Mouse (Mus musculus): ENCODE data around the gene Neurod1. TPM values are rescaled to one million over a fixed set of nuclear protein-coding genes. Genes with fewer than 3 reads are reported as not detected.

The Neurod1 gene
- polyA plus RNA-seq (2012; rRNA removed): not detected in 2 replicates

DNA sequence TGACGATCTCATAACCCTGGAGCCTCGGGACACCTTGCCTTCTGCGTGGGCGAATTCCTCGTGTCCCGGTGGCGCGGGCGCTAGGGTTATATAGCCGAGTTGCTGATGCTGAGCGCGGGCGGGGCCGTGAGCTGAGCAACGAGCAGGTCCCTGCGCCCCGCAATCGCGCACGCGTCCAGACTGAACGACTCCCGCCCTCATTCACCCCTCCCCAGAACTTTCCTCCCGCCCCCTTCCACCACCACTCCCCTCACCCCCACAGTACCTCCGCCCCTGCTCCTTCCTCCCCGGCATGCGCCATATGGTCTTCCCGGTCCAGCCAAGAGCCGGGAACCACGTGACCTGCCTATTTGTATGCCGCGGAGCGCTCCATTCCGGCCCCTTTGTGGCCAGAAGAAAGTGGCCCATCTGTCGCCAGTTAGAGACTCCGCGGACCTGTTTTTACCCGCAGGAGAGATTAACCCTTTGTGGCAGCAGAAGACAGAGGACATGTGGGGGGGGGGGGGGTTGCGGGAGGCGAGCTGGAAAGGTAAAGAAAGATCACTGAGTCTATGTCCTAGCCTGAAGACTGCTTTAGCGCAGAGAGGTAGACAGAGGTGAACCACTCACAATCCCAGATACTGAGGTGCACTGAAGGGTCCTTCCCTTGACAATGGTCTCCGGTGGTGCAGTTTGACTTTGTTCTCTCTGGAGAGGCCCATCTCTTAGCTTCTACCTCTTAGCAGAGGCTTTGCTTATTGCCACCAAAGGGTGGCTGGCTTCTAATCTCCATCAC lies at the start of gene Neurod1, which contains the start of gene Cerkl:
TSS of gene Neurod1 (minus strand) at position 177 of the 775 bp plus-strand sequence.
TSS of gene Cerkl (minus strand) at position 211 of the 775 bp plus-strand sequence.
- TF ChIP-seq POLR2A (IDR thresholded peaks at IDR 0.05; ENCODE audit: control insufficient read depth, extremely low read depth, insufficient read depth, low read length, poor library complexity) (no peak), CTCF (IDR thresholded peaks at IDR 0.05; ENCODE audit: borderline replicate concordance, control insufficient read depth, extremely low read depth, insufficient read depth, low read length, poor library complexity) (no peak)
- WGBS: 5% methylated on average over 41 of the region's 42 CpGs
- H3K4me1 ChIP-seq (replicated peaks; ENCODE audit: control insufficient read depth, insufficient read depth, low read length): no peaks in the 10 kb centered on the region
- no peak within 1 kb of the TSS for H3K27ac ChIP-seq (ENCODE audit: control insufficient read depth, insufficient read depth, low read length)
- H3K27me3 ChIP-seq (ENCODE audit: control insufficient read depth, insufficient read depth, low read length): peaks cover 20% of the 10 kb centered on the region; the same call in 1 of the 2 replicates
- no peak within 1 kb of the TSS for H3K4me3 ChIP-seq (ENCODE audit: control insufficient read depth, insufficient read depth, low read length)
- no peaks in the 10 kb centered on the region for H3K36me3 ChIP-seq (ENCODE audit: control insufficient read depth, insufficient read depth, low read length)
- DNase-seq: no peak

DNA sequence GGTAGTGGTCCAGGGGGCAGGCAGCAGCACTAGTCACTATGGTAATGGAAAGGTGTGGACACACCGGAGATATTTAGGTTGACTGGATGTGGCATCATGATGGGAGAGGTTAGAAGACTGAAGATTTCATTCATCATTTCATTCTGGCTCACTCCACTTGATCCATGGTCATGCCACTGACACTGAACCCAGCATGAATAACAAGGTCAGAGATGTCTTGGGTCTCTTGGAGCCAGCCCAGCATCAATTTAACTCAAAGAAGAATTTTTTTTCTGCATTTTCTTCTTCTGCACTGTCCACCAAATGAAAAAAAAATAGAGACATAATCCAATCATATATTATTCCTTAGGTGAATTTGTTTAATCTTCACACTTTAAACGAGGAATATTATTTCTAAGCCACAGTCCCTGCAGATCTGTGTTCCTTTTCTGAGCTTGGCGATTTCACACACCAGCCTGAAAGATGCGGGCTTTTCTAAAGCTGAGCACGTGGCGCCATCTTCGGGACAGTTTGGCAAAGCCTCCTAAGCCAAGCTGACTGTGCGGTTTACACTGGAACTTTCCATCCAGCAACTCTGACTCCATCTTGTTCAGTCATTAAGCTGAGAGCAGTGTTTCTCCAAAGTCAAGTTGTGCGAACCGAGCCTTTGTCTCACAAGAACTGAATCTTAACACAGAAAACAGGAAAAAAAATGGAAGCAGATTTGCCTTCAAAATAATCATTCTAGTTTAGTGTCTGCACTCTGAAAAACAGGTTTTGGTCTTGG lies 42.6 kb upstream of the Neurod1 start:
- Histone ChIP-seq H3K27me3 (ENCODE audit: control insufficient read depth, insufficient read depth, low read length) (no peaks in the 10 kb centered on the region), H3K27ac (ENCODE audit: control insufficient read depth, insufficient read depth, low read length) (no peak overlapping the region), H3K4me1 (replicated peaks; ENCODE audit: control insufficient read depth, insufficient read depth, low read length) (no peaks in the 10 kb centered on the region), H3K4me3 (ENCODE audit: control insufficient read depth, insufficient read depth, low read length) (no peak overlapping the region), H3K36me3 (ENCODE audit: control insufficient read depth, insufficient read depth, low read length) (no peaks in the 10 kb centered on the region)
- DNase-seq: peak; percentile 31
- WGBS: 20% methylated on average over 10 of the region's 10 CpGs
- TF ChIP-seq CTCF (IDR thresholded peaks at IDR 0.05; ENCODE audit: borderline replicate concordance, control insufficient read depth, extremely low read depth, insufficient read depth, low read length, poor library complexity) (no peak), POLR2A (IDR thresholded peaks at IDR 0.05; ENCODE audit: control insufficient read depth, extremely low read depth, insufficient read depth, low read length, poor library complexity) (no peak)

DNA sequence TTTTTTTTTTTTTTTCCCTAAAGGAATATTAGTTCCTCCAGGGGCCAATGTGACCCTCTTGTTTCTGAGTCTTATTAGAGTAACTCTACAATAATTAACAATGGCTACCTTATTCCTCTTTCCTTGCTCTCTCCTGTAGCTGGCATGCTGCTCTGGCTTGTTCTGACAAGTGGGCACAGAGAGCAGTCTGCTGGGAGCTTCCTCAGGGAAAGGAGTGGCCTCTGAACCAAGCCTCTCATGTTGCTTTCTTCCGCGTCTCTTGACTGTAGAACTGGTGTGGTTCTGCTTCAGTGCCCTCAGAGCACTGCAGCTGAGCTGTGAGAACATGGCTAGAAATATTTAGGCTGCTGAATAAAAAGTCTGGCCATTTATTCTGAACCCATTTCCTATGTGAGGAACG lies 28.6 kb upstream of the Neurod1 start:
- Histone ChIP-seq H3K27ac (ENCODE audit: control insufficient read depth, insufficient read depth, low read length) (no peak overlapping the region), H3K27me3 (ENCODE audit: control insufficient read depth, insufficient read depth, low read length) (no peaks in the 10 kb centered on the region), H3K4me1 (replicated peaks; ENCODE audit: control insufficient read depth, insufficient read depth, low read length) (no peaks in the 10 kb centered on the region), H3K4me3 (ENCODE audit: control insufficient read depth, insufficient read depth, low read length) (no peak overlapping the region), H3K36me3 (ENCODE audit: control insufficient read depth, insufficient read depth, low read length) (no peaks in the 10 kb centered on the region)
- TF ChIP-seq CTCF (IDR thresholded peaks at IDR 0.05; ENCODE audit: borderline replicate concordance, control insufficient read depth, extremely low read depth, insufficient read depth, low read length, poor library complexity) (no peak), POLR2A (IDR thresholded peaks at IDR 0.05; ENCODE audit: control insufficient read depth, extremely low read depth, insufficient read depth, low read length, poor library complexity) (no peak)
- 83% methylated on average over 3 of the region's 3 CpGs for WGBS
- no peak for DNase-seq

DNA sequence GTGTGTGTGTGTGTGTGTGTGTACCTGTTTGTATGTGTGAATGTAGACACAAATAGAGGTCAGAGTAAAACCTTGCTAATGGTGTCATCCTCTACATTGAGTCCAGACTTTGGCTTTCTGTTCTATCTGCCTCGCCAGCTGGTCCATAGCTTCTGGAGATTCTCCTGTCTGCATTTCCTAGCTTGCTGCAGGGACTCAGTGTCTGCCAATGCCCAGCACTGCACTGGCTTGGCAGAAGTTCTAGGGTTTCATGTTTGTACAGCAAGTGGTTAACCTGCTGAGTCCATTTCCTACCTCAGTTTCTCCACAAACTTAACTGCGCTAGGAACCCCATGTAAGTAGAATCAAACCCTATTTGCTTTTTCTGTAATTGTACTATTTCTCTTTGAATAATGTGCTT lies 26.0 kb upstream of the Neurod1 start:
- TF ChIP-seq POLR2A (IDR thresholded peaks at IDR 0.05; ENCODE audit: control insufficient read depth, extremely low read depth, insufficient read depth, low read length, poor library complexity) (no peak), CTCF (IDR thresholded peaks at IDR 0.05; ENCODE audit: borderline replicate concordance, control insufficient read depth, extremely low read depth, insufficient read depth, low read length, poor library complexity) (no peak)
- no peaks in the 10 kb centered on the region for H3K36me3 ChIP-seq (ENCODE audit: control insufficient read depth, insufficient read depth, low read length)
- no peak overlapping the region for H3K27ac ChIP-seq (ENCODE audit: control insufficient read depth, insufficient read depth, low read length)
- DNase-seq: no peak
- 100% methylated on average over 2 of the region's 2 CpGs for WGBS
- no peaks in the 10 kb centered on the region for H3K4me1 ChIP-seq (replicated peaks; ENCODE audit: control insufficient read depth, insufficient read depth, low read length)
- no peaks in the 10 kb centered on the region for H3K27me3 ChIP-seq (ENCODE audit: control insufficient read depth, insufficient read depth, low read length)
- no peak overlapping the region for H3K4me3 ChIP-seq (ENCODE audit: control insufficient read depth, insufficient read depth, low read length)

DNA sequence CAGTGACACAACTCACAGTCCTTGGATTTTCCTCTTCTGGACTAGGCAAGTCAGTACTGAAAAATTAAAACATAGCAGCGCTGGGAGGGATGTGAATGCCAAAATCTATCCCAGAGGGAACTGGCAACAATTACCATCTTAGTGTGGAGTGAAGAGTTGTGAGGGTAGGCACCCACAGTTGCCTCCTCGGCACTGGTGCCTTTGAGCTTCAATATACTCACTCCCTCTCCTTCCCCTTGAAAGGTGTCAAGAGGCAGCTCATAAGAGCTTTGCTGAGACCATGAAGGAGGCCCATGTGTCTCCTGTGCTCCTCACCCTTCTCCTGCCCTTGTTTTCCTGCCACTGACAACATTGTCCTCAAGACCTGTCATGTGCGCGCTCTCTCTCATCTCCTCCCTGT lies 5.9 kb upstream of the Neurod1 start:
- 81% methylated on average over 4 of the region's 4 CpGs for WGBS
- no peak for TF ChIP-seq POLR2A (IDR thresholded peaks at IDR 0.05; ENCODE audit: control insufficient read depth, extremely low read depth, insufficient read depth, low read length, poor library complexity)
- TF ChIP-seq CTCF (IDR thresholded peaks at IDR 0.05; ENCODE audit: borderline replicate concordance, control insufficient read depth, extremely low read depth, insufficient read depth, low read length, poor library complexity): no peak
- Histone ChIP-seq H3K4me1 (replicated peaks; ENCODE audit: control insufficient read depth, insufficient read depth, low read length) (no peaks in the 10 kb centered on the region), H3K27me3 (ENCODE audit: control insufficient read depth, insufficient read depth, low read length) (peaks cover 13% of the 10 kb centered on the region; the same call in 1 of the 2 replicates), H3K27ac (ENCODE audit: control insufficient read depth, insufficient read depth, low read length) (no peak overlapping the region), H3K36me3 (ENCODE audit: control insufficient read depth, insufficient read depth, low read length) (no peaks in the 10 kb centered on the region), H3K4me3 (ENCODE audit: control insufficient read depth, insufficient read depth, low read length) (no peak overlapping the region)
- no peak for DNase-seq

DNA sequence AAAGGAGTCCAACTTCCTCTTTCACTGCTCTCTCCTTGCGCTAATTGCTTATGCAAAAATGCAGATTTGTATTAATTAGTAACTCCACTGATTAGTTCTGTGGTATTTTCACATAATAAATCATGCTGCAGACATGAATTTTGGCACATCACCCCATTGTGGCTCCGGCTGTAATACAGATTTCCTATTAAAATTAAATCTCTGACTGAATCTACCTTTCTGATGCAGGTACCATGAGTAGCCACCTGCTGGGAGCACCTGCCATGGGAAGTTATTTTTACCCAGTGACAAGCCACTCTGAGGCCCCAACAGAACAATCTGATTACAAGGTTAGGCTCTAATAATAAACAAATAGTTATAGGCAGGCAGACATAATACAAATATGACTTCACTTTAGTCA lies 5.3 kb upstream of the Neurod1 start:
- H3K4me3 ChIP-seq (ENCODE audit: control insufficient read depth, insufficient read depth, low read length): no peak overlapping the region
- no peak overlapping the region for H3K27ac ChIP-seq (ENCODE audit: control insufficient read depth, insufficient read depth, low read length)
- 87% methylated on average over 2 of the region's 2 CpGs for WGBS
- DNase-seq: no peak
- no peaks in the 10 kb centered on the region for H3K4me1 ChIP-seq (replicated peaks; ENCODE audit: control insufficient read depth, insufficient read depth, low read length)
- peaks cover 18% of the 10 kb centered on the region; the same call in 1 of the 2 replicates for H3K27me3 ChIP-seq (ENCODE audit: control insufficient read depth, insufficient read depth, low read length)
- TF ChIP-seq CTCF (IDR thresholded peaks at IDR 0.05; ENCODE audit: borderline replicate concordance, control insufficient read depth, extremely low read depth, insufficient read depth, low read length, poor library complexity) (no peak), POLR2A (IDR thresholded peaks at IDR 0.05; ENCODE audit: control insufficient read depth, extremely low read depth, insufficient read depth, low read length, poor library complexity) (no peak)
- H3K36me3 ChIP-seq (ENCODE audit: control insufficient read depth, insufficient read depth, low read length): no peaks in the 10 kb centered on the region
